Mouse (Mus musculus): ENCODE results near the gene Cplx2. TPM values are rescaled to one million over a fixed set of nuclear protein-coding genes. Genes with fewer than 3 reads are reported as not detected.

Gene Cplx2
- polyA plus RNA-seq, 1 experiment: 361 TPM

DNA sequence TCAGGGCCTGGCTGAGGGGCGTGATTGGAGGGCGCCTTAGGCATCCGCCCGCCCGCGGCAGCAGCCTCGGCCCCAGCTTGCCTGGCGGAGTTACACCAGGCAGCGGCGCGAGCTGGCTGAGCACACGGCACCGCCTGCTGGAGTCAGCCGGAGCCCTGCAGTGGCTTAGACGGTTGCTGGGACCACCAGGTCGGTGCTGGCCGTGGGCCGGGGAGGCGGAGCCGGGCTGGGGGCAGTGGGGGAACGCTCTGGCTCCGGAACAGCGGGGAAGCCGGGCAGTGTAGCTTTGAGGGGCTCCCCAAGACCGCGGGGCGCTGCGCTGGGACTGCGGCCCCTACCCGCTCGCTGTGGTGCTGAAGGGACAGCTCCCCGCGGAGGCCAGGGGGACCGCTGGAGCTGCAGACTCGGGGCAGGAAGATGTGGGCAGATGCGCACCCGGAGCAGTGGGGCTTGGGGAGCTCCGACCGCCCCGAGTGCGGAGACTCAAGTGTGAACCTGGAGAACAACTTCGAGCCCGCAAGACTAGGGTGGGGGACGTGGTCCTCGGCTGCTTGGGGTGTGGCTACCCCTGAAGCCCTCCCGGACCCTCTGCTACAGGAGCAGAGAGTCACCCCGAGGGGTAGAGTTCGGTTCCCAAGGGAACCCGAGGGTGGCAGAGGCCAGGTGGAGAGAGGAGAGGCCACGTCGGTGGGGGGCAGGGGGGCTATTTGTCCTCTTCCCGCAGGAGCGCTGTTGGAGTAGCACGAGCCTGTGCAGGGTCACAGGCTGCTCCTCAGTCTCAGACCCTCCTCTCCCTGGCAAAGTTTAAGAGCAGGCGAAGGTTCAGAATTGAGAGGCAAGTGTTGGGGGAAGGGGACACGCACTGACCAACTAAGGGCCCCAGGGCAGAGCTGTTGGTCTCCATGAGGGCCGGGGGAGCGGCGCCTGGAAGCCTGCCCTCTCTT, 510 bp downstream of the Cplx2 start:
- TF ChIP-seq POLR2A (IDR thresholded peaks at IDR 0.05; ENCODE audit: borderline replicate concordance, insufficient read depth, low read length) (peak; percentile 46; the same call in 1 of the 2 replicates), CTCF (IDR thresholded peaks at IDR 0.05; ENCODE audit: borderline replicate concordance, insufficient read depth, low read depth, low read length) (no peak)
- DNase-seq: peak; percentile 77 to 79
- no peaks in the 10 kb centered on the region for H3K27me3 ChIP-seq (ENCODE audit: control insufficient read depth, insufficient read depth, low read length)
- WGBS: 2% methylated on average over 59 of the region's 59 CpGs
- peaks cover 38% of the 10 kb centered on the region for H3K4me1 ChIP-seq (ENCODE audit: control insufficient read depth, insufficient read depth, low read length)
- H3K27ac ChIP-seq (ENCODE audit: insufficient read depth, low read length): peak overlapping the region; percentile 97
- peak overlapping the region; percentile 73 for H3K4me3 ChIP-seq (replicated peaks; ENCODE audit: insufficient read depth, low read depth, low read length)

DNA sequence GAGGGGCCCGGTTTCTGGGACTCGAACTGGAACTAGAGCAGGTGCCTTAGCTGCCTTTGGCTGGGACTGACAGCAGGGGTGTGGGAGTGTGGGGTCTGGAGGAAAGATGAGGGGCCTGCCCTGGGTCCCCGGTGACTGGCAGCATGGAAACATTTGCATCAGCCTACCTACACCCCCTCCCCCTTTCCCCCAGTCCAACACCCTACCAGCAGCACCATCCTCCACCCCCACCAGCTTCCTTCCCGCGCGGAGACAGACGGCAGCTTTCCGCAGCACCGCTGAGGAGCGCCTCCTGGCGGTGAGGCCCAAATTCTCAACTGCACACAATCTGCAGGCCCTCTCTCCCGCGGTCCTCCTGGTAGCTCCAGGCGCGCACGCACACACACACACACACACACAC, 1.5 kb downstream of the Cplx2 start:
- H3K4me3 ChIP-seq (replicated peaks; ENCODE audit: insufficient read depth, low read depth, low read length): peak overlapping the region; percentile 73
- peak; percentile 93 to 96 for DNase-seq
- H3K27me3 ChIP-seq (ENCODE audit: control insufficient read depth, insufficient read depth, low read length): no peaks in the 10 kb centered on the region
- H3K4me1 ChIP-seq (ENCODE audit: control insufficient read depth, insufficient read depth, low read length): peaks cover 30% of the 10 kb centered on the region
- peak overlapping the region; percentile 77 for H3K27ac ChIP-seq (ENCODE audit: insufficient read depth, low read length)
- WGBS: 2% methylated on average over 16 of the region's 16 CpGs
- TF ChIP-seq CTCF (IDR thresholded peaks at IDR 0.05; ENCODE audit: borderline replicate concordance, insufficient read depth, low read depth, low read length) (peak; percentile 89), POLR2A (IDR thresholded peaks at IDR 0.05; ENCODE audit: borderline replicate concordance, insufficient read depth, low read length) (no peak)

DNA sequence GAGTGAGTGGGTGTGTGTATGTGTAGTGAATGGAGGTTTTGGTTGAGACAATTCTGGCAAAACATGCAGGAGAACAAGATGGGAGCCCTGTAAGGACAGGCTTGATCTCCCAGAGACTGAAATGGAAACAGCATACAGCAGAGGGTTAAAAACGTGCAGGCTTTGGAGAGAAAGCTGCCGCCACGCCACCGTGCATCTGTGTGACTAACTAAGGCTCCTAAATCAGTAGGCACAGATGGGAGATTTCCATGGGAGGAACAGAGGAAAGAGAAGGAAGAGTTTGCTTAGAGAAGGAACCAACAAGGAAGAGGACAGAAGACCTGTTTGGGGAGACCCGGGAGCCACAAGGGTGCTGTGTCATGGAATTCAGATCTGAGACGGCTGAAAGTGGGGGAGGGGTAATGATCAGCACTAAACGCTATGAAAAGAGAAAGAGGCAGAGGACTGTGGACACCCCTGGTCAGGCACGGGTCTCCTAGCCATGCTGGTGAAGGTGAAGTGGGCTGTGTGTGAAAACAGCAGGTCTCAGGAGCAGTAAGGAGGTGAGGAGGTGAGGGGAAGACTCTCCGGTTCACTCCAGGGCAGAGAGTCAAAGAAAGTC, 3.1 kb downstream of the Cplx2 start:
- peak overlapping the region; percentile 73 for H3K4me3 ChIP-seq (replicated peaks; ENCODE audit: insufficient read depth, low read depth, low read length)
- no peak for TF ChIP-seq CTCF (IDR thresholded peaks at IDR 0.05; ENCODE audit: borderline replicate concordance, insufficient read depth, low read depth, low read length)
- peak; percentile 18; the same call in 1 of the 2 replicates for TF ChIP-seq POLR2A (IDR thresholded peaks at IDR 0.05; ENCODE audit: borderline replicate concordance, insufficient read depth, low read length)
- no peaks in the 10 kb centered on the region for H3K27me3 ChIP-seq (ENCODE audit: control insufficient read depth, insufficient read depth, low read length)
- H3K4me1 ChIP-seq (ENCODE audit: control insufficient read depth, insufficient read depth, low read length): peaks cover 23% of the 10 kb centered on the region; the same call in 1 of the 2 replicates
- 23% methylated on average over 9 of the region's 9 CpGs for WGBS
- peak overlapping the region; percentile 71 for H3K27ac ChIP-seq (ENCODE audit: insufficient read depth, low read length)
- peak; percentile 42 to 49 for DNase-seq

DNA sequence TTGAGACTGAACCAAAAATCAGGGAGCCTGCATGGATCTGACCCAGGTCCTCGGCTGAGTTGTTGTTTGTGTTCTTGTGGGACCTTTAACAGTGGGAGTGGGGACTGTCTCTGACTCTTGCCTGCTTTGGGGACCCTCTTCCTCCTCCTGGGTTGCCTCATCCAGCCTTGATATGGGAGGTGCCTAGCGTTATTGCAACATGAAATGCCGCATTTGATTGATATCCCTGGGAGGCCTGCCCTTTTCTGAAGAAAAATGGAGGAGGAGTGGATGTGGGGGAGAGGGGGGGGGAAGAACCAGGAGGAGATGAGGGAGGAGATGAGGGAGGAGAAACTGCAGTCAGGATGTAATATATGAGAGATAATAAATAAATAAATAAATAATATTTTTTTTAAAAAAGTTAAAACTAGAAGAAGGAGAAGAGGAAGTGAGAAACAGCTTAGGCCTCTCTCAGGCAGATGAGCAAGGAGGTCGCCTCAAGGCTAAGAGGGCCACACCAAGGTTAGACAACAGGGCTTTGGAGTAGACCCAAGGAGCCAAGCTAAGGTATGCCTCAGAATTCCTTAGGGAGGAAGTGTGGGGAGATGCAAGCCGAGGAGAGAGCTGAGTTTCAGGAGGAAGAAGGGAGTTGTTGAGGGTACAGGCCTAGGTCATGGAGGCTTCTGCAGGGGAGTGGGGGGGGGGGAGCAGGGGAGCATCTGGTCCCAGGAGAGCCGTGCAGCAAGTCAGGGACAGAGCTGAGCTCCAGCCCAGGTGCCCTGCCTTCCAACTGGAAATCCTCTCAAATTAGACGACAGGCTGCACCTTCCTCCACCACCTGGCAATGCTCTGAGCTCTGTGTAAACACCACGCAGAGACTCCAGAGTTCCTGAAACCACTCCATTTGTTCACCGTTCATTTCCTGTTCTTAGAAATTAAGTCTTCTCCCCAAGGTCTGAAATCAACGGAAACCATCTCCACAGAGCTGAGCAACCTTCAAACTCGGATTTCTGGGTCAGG, 4.6 kb downstream of the Cplx2 start:
- Histone ChIP-seq H3K27me3 (ENCODE audit: control insufficient read depth, insufficient read depth, low read length) (no peaks in the 10 kb centered on the region), H3K4me1 (ENCODE audit: control insufficient read depth, insufficient read depth, low read length) (peaks cover 19% of the 10 kb centered on the region; the same call in 1 of the 2 replicates), H3K27ac (ENCODE audit: insufficient read depth, low read length) (peak overlapping the region; percentile 45), H3K4me3 (replicated peaks; ENCODE audit: insufficient read depth, low read depth, low read length) (no peak overlapping the region)
- TF ChIP-seq CTCF (IDR thresholded peaks at IDR 0.05; ENCODE audit: borderline replicate concordance, insufficient read depth, low read depth, low read length) (no peak), POLR2A (IDR thresholded peaks at IDR 0.05; ENCODE audit: borderline replicate concordance, insufficient read depth, low read length) (no peak)
- DNase-seq: peak in 1 of 2 experiments; percentile 68
- 29% methylated on average over 11 of the region's 11 CpGs for WGBS

DNA sequence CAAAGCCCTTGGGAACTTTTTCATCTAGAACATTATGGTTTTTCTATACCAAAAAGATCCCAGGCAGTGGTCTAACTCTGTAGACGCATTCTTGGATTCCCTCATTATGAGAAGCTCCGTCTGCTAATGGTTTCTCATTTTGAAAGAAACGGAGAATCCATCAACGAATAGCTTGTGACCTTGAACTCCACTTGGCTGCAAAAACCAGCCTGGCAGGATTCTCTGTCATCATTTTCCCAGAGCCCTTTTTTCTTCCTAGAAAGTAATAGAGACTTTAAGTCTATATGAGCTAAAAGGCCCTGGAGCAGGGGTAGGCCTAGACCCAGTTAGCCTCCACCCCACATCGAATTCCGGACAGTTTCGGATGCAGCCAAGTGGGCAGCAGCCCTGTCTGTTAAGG, 5.6 kb downstream of the Cplx2 start:
- no peak overlapping the region for H3K4me3 ChIP-seq (replicated peaks; ENCODE audit: insufficient read depth, low read depth, low read length)
- DNase-seq: peak in 1 of 2 experiments; percentile 8
- no peaks in the 10 kb centered on the region for H3K27me3 ChIP-seq (ENCODE audit: control insufficient read depth, insufficient read depth, low read length)
- no peak for TF ChIP-seq CTCF (IDR thresholded peaks at IDR 0.05; ENCODE audit: borderline replicate concordance, insufficient read depth, low read depth, low read length)
- TF ChIP-seq POLR2A (IDR thresholded peaks at IDR 0.05; ENCODE audit: borderline replicate concordance, insufficient read depth, low read length): no peak
- H3K27ac ChIP-seq (ENCODE audit: insufficient read depth, low read length): no peak overlapping the region
- 75% methylated on average over 7 of the region's 7 CpGs for WGBS
- H3K4me1 ChIP-seq (ENCODE audit: control insufficient read depth, insufficient read depth, low read length): peaks cover 19% of the 10 kb centered on the region; the same call in 1 of the 2 replicates

DNA sequence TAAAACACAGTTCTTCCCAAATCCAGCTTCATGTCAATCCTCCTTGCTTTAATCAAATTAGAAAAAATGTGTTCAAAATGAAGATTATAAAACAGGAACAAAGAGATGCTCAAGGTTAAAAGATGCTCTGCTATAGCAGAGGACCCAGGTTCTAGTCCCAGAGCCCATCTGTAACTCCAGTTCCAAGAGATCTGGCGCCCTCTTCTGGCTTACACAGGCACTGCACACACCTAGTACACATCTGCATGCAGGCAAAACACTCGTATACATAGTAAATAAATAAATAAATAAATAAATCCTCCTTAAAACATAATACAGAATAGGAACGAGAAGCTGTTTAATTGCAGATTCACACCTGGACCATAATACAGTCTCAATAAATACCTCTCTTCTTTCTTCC, 6.9 kb downstream of the Cplx2 start:
- Histone ChIP-seq H3K27me3 (ENCODE audit: control insufficient read depth, insufficient read depth, low read length) (no peaks in the 10 kb centered on the region), H3K4me3 (replicated peaks; ENCODE audit: insufficient read depth, low read depth, low read length) (no peak overlapping the region), H3K27ac (ENCODE audit: insufficient read depth, low read length) (no peak overlapping the region), H3K4me1 (ENCODE audit: control insufficient read depth, insufficient read depth, low read length) (peaks cover 19% of the 10 kb centered on the region; the same call in 1 of the 2 replicates)
- peak; percentile 40 to 60 for DNase-seq
- TF ChIP-seq CTCF (IDR thresholded peaks at IDR 0.05; ENCODE audit: borderline replicate concordance, insufficient read depth, low read depth, low read length) (peak; percentile 53; the same call in 1 of the 2 replicates), POLR2A (IDR thresholded peaks at IDR 0.05; ENCODE audit: borderline replicate concordance, insufficient read depth, low read length) (no peak)
- 64% methylated on average over 3 of the region's 3 CpGs for WGBS

DNA sequence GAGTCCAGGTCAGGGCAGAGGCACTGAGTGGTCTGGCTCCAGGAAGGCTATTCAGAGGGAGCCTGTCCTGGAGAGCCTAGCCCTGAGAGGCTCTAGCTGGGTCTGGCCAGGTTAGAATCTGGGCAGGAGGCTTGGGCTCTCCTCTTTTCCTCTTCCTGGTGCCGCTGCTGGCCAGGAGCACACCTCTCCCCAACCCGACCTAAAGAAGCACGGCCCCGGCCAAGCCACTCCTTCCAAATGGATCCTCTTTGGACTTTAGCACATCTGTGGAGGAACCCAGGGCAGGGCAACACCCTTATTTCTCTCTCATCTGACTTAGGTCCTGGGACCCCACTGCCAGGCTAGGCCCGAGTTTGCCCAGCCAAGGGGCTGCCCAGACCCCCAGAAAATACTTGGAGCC, 9.3 kb downstream of the Cplx2 start:
- DNase-seq: peak in 1 of 2 experiments; percentile 20
- H3K27ac ChIP-seq (ENCODE audit: insufficient read depth, low read length): no peak overlapping the region
- H3K27me3 ChIP-seq (ENCODE audit: control insufficient read depth, insufficient read depth, low read length): no peaks in the 10 kb centered on the region
- peaks cover 12% of the 10 kb centered on the region; the same call in 1 of the 2 replicates for H3K4me1 ChIP-seq (ENCODE audit: control insufficient read depth, insufficient read depth, low read length)
- TF ChIP-seq POLR2A (IDR thresholded peaks at IDR 0.05; ENCODE audit: borderline replicate concordance, insufficient read depth, low read length) (no peak), CTCF (IDR thresholded peaks at IDR 0.05; ENCODE audit: borderline replicate concordance, insufficient read depth, low read depth, low read length) (no peak)
- no peak overlapping the region for H3K4me3 ChIP-seq (replicated peaks; ENCODE audit: insufficient read depth, low read depth, low read length)
- WGBS: 63% methylated on average over 5 of the region's 5 CpGs
